Mouse (Mus musculus): Measurements from ENCODE around the gene Epn2. TPM values are rescaled to one million over a fixed set of nuclear protein-coding genes. Genes with fewer than 3 reads are reported as not detected.

Gene Epn2
- total and polyA plus RNA-seq, 3 experiments, result 18.2 to 29.5 (median 20.6) TPM

Other genes starting within 250 kb of the Epn2 start
- gene Slc47a2, start 236.8 kb downstream of the Epn2 start, total RNA-seq (2021), result not detected
- gene Slc47a2, start 236.8 kb downstream of the Epn2 start, polyA plus RNA-seq (2012; rRNA removed), result 0.08 and 0.16 TPM in 2 replicates
- 1 to 10 TPM in 1 of 2 experiments, under 1 TPM in 1; 0.79 to 1.4 TPM for gene Slc47a1, start 201.3 kb downstream of the Epn2 start, total RNA-seq (2021)
- gene Slc47a1, start 201.3 kb downstream of the Epn2 start, polyA plus RNA-seq (2012; rRNA removed), result 0.12 and 1.1 TPM in 2 replicates
- gene Rnf112, start 125.6 kb downstream of the Epn2 start, total RNA-seq (2021), result 1 to 10 TPM; 1.2 to 2.6 TPM
- 1.1 and 2.2 TPM in 2 replicates for gene Rnf112, start 125.6 kb downstream of the Epn2 start, polyA plus RNA-seq (2012; rRNA removed)
- 1 to 10 TPM; 5.5 to 6.5 TPM for gene Mfap4, start 94.3 kb downstream of the Epn2 start, total RNA-seq (2021)
- gene Mfap4, start 94.3 kb downstream of the Epn2 start, polyA plus RNA-seq (2012; rRNA removed), result 35.5 and 39.1 TPM in 2 replicates
- 10 to 100 TPM; 14.5 to 15.5 TPM for gene Mapk7, start 85.3 kb downstream of the Epn2 start, total RNA-seq (2021)
- 34.5 and 39.5 TPM in 2 replicates for gene Mapk7, start 85.3 kb downstream of the Epn2 start, polyA plus RNA-seq (2012; rRNA removed)
- 10 to 100 TPM; 16.4 to 21.1 TPM for gene B9d1, start 74.5 kb downstream of the Epn2 start, total RNA-seq (2021)
- 18.1 and 19.3 TPM in 2 replicates for gene B9d1, start 74.5 kb downstream of the Epn2 start, polyA plus RNA-seq (2012; rRNA removed)
- 10 to 100 TPM in 1 of 2 experiments, 1 to 10 TPM in 1; 5.4 to 10.7 TPM for gene Grap, start 73.6 kb upstream of the Epn2 start, total RNA-seq (2021)
- 10.4 and 12.4 TPM in 2 replicates for gene Grap, start 73.6 kb upstream of the Epn2 start, polyA plus RNA-seq (2012; rRNA removed)
- 1 to 10 TPM in 1 of 2 experiments, under 1 TPM in 1; 0.78 to 2.7 TPM for gene Fam83g, start 104.4 kb upstream of the Epn2 start, total RNA-seq (2021)
- gene Fam83g, start 104.4 kb upstream of the Epn2 start, polyA plus RNA-seq (2012; rRNA removed), result 1.7 and 2.1 TPM in 2 replicates
- under 1 TPM; 0.14 to 0.24 TPM for gene Slc5a10, start 141.1 kb upstream of the Epn2 start, total RNA-seq (2021)
- gene Slc5a10, start 141.1 kb upstream of the Epn2 start, polyA plus RNA-seq (2012; rRNA removed), result 0.07 and 0.10 TPM in 2 replicates
- gene Prpsap2, start 182.4 kb upstream of the Epn2 start, total RNA-seq (2021), result 10 to 100 TPM; 29.3 to 35.4 TPM
- 6.6 and 7.6 TPM in 2 replicates for gene Prpsap2, start 182.4 kb upstream of the Epn2 start, polyA plus RNA-seq (2012; rRNA removed)